Mouse (Mus musculus) hindbrain, embryonic 11.5 days (tissue): ENCODE data around the gene Gm21854. TPM values are rescaled to one million over a fixed set of nuclear protein-coding genes. Genes with fewer than 3 reads are reported as not detected.
"Not testable (repeated sequence)": the region's sequence is repeated elsewhere in the genome, so short reads cannot be mapped to it uniquely, and the experiment has no call there.

Experiments
- ATAC-seq: fragments of 200-750 bp; cut with Nextera tagmentation; 2 replicates; pipeline ENCODE4 v1.8.0; 2017; ENCODE audit warnings: mild to moderate bottlenecking, moderate TSS enrichment, moderate library complexity; ENCODE audit not compliant: low FRiP score
- DNase-seq: peaks from one replicate; pipeline ENCODE4 v3.0.0-alpha.2; 2015; ENCODE audit warnings: low spot score
- H3K27ac ChIP-seq: fragments of 300-500 bp; sonication (generic); 2 replicates; pipeline ENCODE4 v1.5.1; 2014; ENCODE audit warnings: mild to moderate bottlenecking, low read depth, low read length
- H3K27me3 ChIP-seq: fragments of 300-500 bp; sonication (generic); 2 replicates; pipeline ENCODE4 v1.6.1; 2014; ENCODE audit warnings: mild to moderate bottlenecking, low read length, moderate library complexity, mixed read lengths; ENCODE audit not compliant: control insufficient read depth, insufficient read depth
- H3K36me3 ChIP-seq: fragments of 300-500 bp; sonication (generic); 2 replicates; pipeline ENCODE4 v1.6.1; 2014; ENCODE audit warnings: mild to moderate bottlenecking, low read length, moderate library complexity, mixed read lengths; ENCODE audit not compliant: control insufficient read depth, insufficient read depth
- H3K4me1 ChIP-seq: fragments of 300-500 bp; sonication (generic); replicated peaks from 2 replicates; pipeline ENCODE4 v1.6.1; 2014; ENCODE audit warnings: low read length, mixed read lengths; ENCODE audit not compliant: control insufficient read depth, insufficient read depth
- H3K4me2 ChIP-seq: fragments of 300-500 bp; sonication (generic); replicated peaks from 2 replicates; pipeline ENCODE4 v1.6.1; 2014; ENCODE audit warnings: mild to moderate bottlenecking, low read depth, low read length
- H3K4me3 ChIP-seq: fragments of 300-500 bp; sonication (generic); 2 replicates; pipeline ENCODE4 v1.5.1; 2014; ENCODE audit warnings: low read depth, low read length
- H3K9ac ChIP-seq: fragments of 300-500 bp; sonication (generic); 2 replicates; pipeline ENCODE4 v1.6.1; 2014; ENCODE audit warnings: low read depth, low read length
- H3K9me3 ChIP-seq: fragments of 300-500 bp; sonication (generic); 2 replicates; pipeline ENCODE4 v1.6.1; 2016; ENCODE audit warnings: low read length; ENCODE audit not compliant: control insufficient read depth
- polyA plus RNA-seq: library from polyadenylated mRNA; unstranded; fragments of >200 nt; fragmentation: Nextera tagmentation; extraction: Ambion mirVana; gene quantifications from 2 replicates; pipeline ENCODE4 v1.2.1, GENCODE M21; 2014

The Gm21854 gene
- not detected in 2 replicates for polyA plus RNA-seq

DNA sequence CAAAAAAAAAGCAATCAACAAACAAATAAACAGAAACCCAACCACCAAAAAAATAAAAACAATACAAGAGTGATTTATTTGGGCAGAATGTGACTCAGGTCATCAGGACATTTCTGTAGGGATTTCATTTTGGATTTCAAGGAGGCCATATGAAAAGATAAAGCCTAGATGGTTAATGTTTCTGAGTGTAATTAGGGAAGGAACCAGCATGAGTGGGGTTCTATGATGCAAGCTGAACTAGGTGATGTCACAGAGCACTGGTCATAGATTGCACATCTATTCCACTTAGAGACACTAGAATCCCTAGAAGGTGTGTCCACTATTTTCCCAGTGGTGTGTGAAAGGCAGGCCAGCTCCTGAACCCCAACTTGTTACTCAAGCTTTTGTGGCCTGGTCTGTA lies at the start of gene Gm21854:
Gene Gm21854, plus strand, starts transcription at position 301 of the 400 bp plus-strand sequence.
- not testable (repeated sequence) for H3K4me3 ChIP-seq, H3K9ac ChIP-seq, H3K27me3 ChIP-seq, DNase-seq, H3K4me1 ChIP-seq, ATAC-seq, H3K27ac ChIP-seq, H3K4me2 ChIP-seq, H3K9me3 ChIP-seq, H3K36me3 ChIP-seq

Other genes starting within 250 kb of the Gm21854 start
- gene Gm20914, start 69.0 kb downstream of the Gm21854 start, polyA plus RNA-seq: not detected in 2 replicates
- not detected in 2 replicates for gene Gm28171, start 136.4 kb downstream of the Gm21854 start, polyA plus RNA-seq